Mouse (Mus musculus): Measurements from ENCODE around the gene Pomgnt2. TPM values are rescaled to one million over a fixed set of nuclear protein-coding genes. Genes with fewer than 3 reads are reported as not detected.

Gene Pomgnt2
- total and polyA plus RNA-seq, 2 experiments = 1.7 to 5.3 TPM

DNA sequence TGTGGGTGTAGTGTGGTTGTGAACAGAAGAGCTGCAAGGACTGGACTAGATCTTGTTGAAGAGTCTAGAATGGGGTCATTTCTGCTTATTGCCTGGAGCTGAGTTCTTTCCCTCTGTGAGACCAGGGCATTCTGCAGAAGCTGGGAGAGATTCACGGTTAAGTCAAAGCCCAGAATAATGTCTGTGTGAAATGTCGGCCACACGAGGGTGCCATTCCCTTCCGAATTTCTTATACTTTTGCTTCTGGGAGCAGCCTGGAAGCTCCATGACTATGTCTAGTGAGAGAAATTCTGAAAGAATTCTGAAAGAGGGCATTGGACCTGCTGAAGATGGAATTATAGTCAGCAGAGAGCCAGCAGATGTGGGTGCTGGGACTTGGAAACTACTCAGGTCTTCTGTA, 49.1 kb downstream of the Pomgnt2 start:
- Histone ChIP-seq H3K4me1 (ENCODE audit: control insufficient read depth, insufficient read depth, low read length) (peaks cover 12% of the 10 kb centered on the region), H3K9ac (ENCODE audit: low read depth, low read length) (no peak overlapping the region), H3K79me2 (ENCODE audit: control insufficient read depth, insufficient read depth, low read length) (no peaks in the 10 kb centered on the region), H3K27ac (replicated peaks; ENCODE audit: insufficient read depth, low read depth, low read length) (no peak overlapping the region), H3K36me3 (ENCODE audit: control insufficient read depth, insufficient read depth, low read length) (no peaks in the 10 kb centered on the region), H3K4me3 (ENCODE audit: insufficient read depth, low read depth, low read length) (no peak overlapping the region), H3K27me3 (ENCODE audit: control insufficient read depth, insufficient read depth, low read length) (no peaks in the 10 kb centered on the region)
- TF ChIP-seq POLR2A (IDR thresholded peaks at IDR 0.05; ENCODE audit: extremely low read depth, insufficient read depth, low read length) (no peak), CTCF (IDR thresholded peaks at IDR 0.05; ENCODE audit: low read depth, low read length) (peak; percentile 56)
- peak; percentile 60 for DNase-seq (ENCODE audit: extremely low read depth, low read depth, low spot score)
- 8% methylated on average over 4 of the region's 4 CpGs for WGBS

DNA sequence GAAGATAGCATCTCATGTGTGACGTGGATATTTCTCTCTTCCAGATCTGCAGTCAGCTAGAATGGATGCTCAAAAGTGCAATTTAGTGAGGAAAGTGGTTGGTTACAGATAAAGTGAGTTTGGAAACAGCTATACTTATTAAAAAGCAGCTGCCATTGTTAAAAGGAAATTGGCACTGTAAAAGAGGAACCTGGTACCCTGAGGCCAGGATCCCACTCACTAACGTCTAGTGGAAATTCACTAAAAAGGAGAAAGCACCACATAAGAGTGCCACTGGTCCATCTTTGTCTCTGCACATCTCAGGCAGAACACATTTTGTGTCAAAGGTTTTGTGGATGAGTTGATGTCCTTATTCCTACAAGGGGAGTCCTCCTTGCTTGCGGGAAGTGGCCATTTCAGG, 53.3 kb downstream of the Pomgnt2 start:
- 92% methylated on average over 3 of the region's 3 CpGs for WGBS
- no peak for DNase-seq (ENCODE audit: extremely low read depth, low read depth, low spot score)
- no peak for TF ChIP-seq POLR2A (IDR thresholded peaks at IDR 0.05; ENCODE audit: extremely low read depth, insufficient read depth, low read length)
- no peak for TF ChIP-seq CTCF (IDR thresholded peaks at IDR 0.05; ENCODE audit: low read depth, low read length)
- Histone ChIP-seq H3K27ac (replicated peaks; ENCODE audit: insufficient read depth, low read depth, low read length) (no peak overlapping the region), H3K36me3 (ENCODE audit: control insufficient read depth, insufficient read depth, low read length) (no peaks in the 10 kb centered on the region; the same call in 1 of the 2 replicates), H3K4me3 (ENCODE audit: insufficient read depth, low read depth, low read length) (no peak overlapping the region), H3K79me2 (ENCODE audit: control insufficient read depth, insufficient read depth, low read length) (no peaks in the 10 kb centered on the region), H3K4me1 (ENCODE audit: control insufficient read depth, insufficient read depth, low read length) (peaks cover 6% of the 10 kb centered on the region), H3K9ac (ENCODE audit: low read depth, low read length) (no peak overlapping the region), H3K27me3 (ENCODE audit: control insufficient read depth, insufficient read depth, low read length) (no peaks in the 10 kb centered on the region)

DNA sequence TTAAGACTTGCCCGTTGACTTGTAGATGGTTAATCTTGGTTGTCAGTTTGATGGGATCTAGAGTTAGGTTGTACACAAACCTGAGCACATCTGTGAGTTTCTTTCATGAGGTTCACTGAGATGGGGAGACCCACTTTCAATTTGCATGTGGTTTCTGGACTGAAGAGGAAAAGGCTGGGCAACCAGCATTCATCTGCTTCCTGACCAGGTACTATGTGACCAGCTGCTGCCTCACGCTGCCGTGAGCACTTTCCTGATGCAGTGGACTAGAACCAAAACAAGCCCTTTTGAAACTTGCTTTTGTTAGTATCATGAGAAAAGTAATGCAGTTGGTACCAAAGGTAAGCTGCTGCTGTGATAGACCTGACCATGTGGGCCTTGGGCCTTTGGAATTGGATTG, 53.9 kb downstream of the Pomgnt2 start:
- Histone ChIP-seq H3K4me1 (ENCODE audit: control insufficient read depth, insufficient read depth, low read length) (peaks cover 6% of the 10 kb centered on the region), H3K4me3 (ENCODE audit: insufficient read depth, low read depth, low read length) (no peak overlapping the region), H3K79me2 (ENCODE audit: control insufficient read depth, insufficient read depth, low read length) (no peaks in the 10 kb centered on the region), H3K9ac (ENCODE audit: low read depth, low read length) (no peak overlapping the region), H3K36me3 (ENCODE audit: control insufficient read depth, insufficient read depth, low read length) (no peaks in the 10 kb centered on the region; the same call in 1 of the 2 replicates), H3K27ac (replicated peaks; ENCODE audit: insufficient read depth, low read depth, low read length) (no peak overlapping the region), H3K27me3 (ENCODE audit: control insufficient read depth, insufficient read depth, low read length) (no peaks in the 10 kb centered on the region)
- 87% methylated on average over 3 of the region's 3 CpGs for WGBS
- no peak for TF ChIP-seq POLR2A (IDR thresholded peaks at IDR 0.05; ENCODE audit: extremely low read depth, insufficient read depth, low read length)
- TF ChIP-seq CTCF (IDR thresholded peaks at IDR 0.05; ENCODE audit: low read depth, low read length) = no peak
- DNase-seq (ENCODE audit: extremely low read depth, low read depth, low spot score) = no peak

DNA sequence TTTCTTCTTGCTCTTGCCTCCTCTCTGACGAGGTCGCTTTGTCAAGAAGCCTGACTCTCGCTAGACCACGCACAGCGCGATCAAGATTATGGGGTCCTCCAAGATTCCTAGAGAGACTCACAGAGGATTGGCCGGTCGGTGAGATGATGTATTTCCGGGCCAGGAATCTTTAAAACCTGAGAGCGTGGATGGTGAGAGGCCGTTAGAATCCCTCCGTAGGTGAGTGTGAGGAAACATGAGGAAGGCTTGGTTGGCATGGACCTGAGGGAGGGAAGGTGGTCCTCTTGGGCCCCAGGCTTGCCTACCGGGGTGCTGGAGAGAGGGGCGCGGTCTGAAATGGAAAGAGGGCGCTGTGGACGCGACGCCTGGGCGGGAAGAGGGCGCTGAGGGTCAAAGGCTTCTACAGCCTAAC, 59.0 kb downstream of the Pomgnt2 start:
- DNase-seq (ENCODE audit: extremely low read depth, low read depth, low spot score) = no peak
- Histone ChIP-seq H3K4me1 (ENCODE audit: control insufficient read depth, insufficient read depth, low read length) (peaks cover 6% of the 10 kb centered on the region), H3K27ac (replicated peaks; ENCODE audit: insufficient read depth, low read depth, low read length) (no peak overlapping the region), H3K4me3 (ENCODE audit: insufficient read depth, low read depth, low read length) (peak overlapping the region; percentile 65), H3K79me2 (ENCODE audit: control insufficient read depth, insufficient read depth, low read length) (no peaks in the 10 kb centered on the region), H3K9ac (ENCODE audit: low read depth, low read length) (peak overlapping the region; percentile 58), H3K27me3 (ENCODE audit: control insufficient read depth, insufficient read depth, low read length) (no peaks in the 10 kb centered on the region), H3K36me3 (ENCODE audit: control insufficient read depth, insufficient read depth, low read length) (no peaks in the 10 kb centered on the region; the same call in 1 of the 2 replicates)
- 58% methylated on average over 21 of the region's 21 CpGs for WGBS
- TF ChIP-seq CTCF (IDR thresholded peaks at IDR 0.05; ENCODE audit: low read depth, low read length) (no peak), POLR2A (IDR thresholded peaks at IDR 0.05; ENCODE audit: extremely low read depth, insufficient read depth, low read length) (0 out of 2 replicates have a peak, but pooled peaks have one; percentile 7)

- 67% methylated on average over 6 of the region's 6 CpGs for WGBS
- H3K27me3 ChIP-seq (ENCODE audit: control insufficient read depth, insufficient read depth, low read length) = no peaks in the 10 kb centered on the region
- H3K4me3 ChIP-seq (ENCODE audit: insufficient read depth, low read depth, low read length) = no peak overlapping the region
- no peak for TF ChIP-seq POLR2A (IDR thresholded peaks at IDR 0.05; ENCODE audit: extremely low read depth, insufficient read depth, low read length)
- TF ChIP-seq CTCF (IDR thresholded peaks at IDR 0.05; ENCODE audit: low read depth, low read length) = no peak
- H3K36me3 ChIP-seq (ENCODE audit: control insufficient read depth, insufficient read depth, low read length) = no peaks in the 10 kb centered on the region; the same call in 1 of the 2 replicates
- no peaks in the 10 kb centered on the region for H3K79me2 ChIP-seq (ENCODE audit: control insufficient read depth, insufficient read depth, low read length)
- no peak overlapping the region for H3K9ac ChIP-seq (ENCODE audit: low read depth, low read length)
- H3K4me1 ChIP-seq (ENCODE audit: control insufficient read depth, insufficient read depth, low read length) = peaks cover 6% of the 10 kb centered on the region
- DNase-seq (ENCODE audit: extremely low read depth, low read depth, low spot score) = no peak
- no peak overlapping the region for H3K27ac ChIP-seq (replicated peaks; ENCODE audit: insufficient read depth, low read depth, low read length)
Measured at GRCm38 (mm10) chr9:121937451-121937864, 59.5 kb downstream of the Pomgnt2 start.

- no peak for DNase-seq (ENCODE audit: extremely low read depth, low read depth, low spot score)
- TF ChIP-seq POLR2A (IDR thresholded peaks at IDR 0.05; ENCODE audit: extremely low read depth, insufficient read depth, low read length) = no peak
- no peak for TF ChIP-seq CTCF (IDR thresholded peaks at IDR 0.05; ENCODE audit: low read depth, low read length)
Measured at GRCm38 (mm10) chr9:121936952-121937351, 60.0 kb downstream of the Pomgnt2 start.

More at GRCm38 (mm10) chr9:121936952-121937351, 60.0 kb downstream of the Pomgnt2 start:
- Histone ChIP-seq H3K36me3 (ENCODE audit: control insufficient read depth, insufficient read depth, low read length) (no peaks in the 10 kb centered on the region; the same call in 1 of the 2 replicates), H3K79me2 (ENCODE audit: control insufficient read depth, insufficient read depth, low read length) (no peaks in the 10 kb centered on the region), H3K9ac (ENCODE audit: low read depth, low read length) (no peak overlapping the region), H3K4me1 (ENCODE audit: control insufficient read depth, insufficient read depth, low read length) (peaks cover 3% of the 10 kb centered on the region; the same call in 1 of the 2 replicates), H3K27ac (replicated peaks; ENCODE audit: insufficient read depth, low read depth, low read length) (no peak overlapping the region), H3K4me3 (ENCODE audit: insufficient read depth, low read depth, low read length) (no peak overlapping the region), H3K27me3 (ENCODE audit: control insufficient read depth, insufficient read depth, low read length) (no peaks in the 10 kb centered on the region)
- 44% methylated on average over 1 of the region's 1 CpGs for WGBS
